Mouse (Mus musculus) forebrain, embryonic 12.5 days (tissue): Measurements from ENCODE around the gene Fbln2. TPM values are rescaled to one million over a fixed set of nuclear protein-coding genes. Genes with fewer than 3 reads are reported as not detected.

ENCODE experiments used
- ATAC-seq: fragments of 200-750 bp; cut with Nextera tagmentation; 2 replicates; pipeline ENCODE4 v1.8.0; 2017; ENCODE audit warnings: moderate TSS enrichment; ENCODE audit not compliant: low FRiP score
- H3K27ac ChIP-seq: fragments of 300-500 bp; sonication (generic); 2 replicates; pipeline ENCODE4 v1.5.1; 2016; ENCODE audit warnings: mild to moderate bottlenecking
- H3K27me3 ChIP-seq: fragments of 300-500 bp; sonication (generic); 2 replicates; pipeline ENCODE4 v1.6.1; 2016; ENCODE audit warnings: mild to moderate bottlenecking
- H3K36me3 ChIP-seq: fragments of 300-500 bp; sonication (generic); replicated peaks from 2 replicates; pipeline ENCODE4 v1.6.1; 2016; ENCODE audit warnings: mild to moderate bottlenecking
- H3K4me1 ChIP-seq: fragments of 300-500 bp; sonication (generic); 2 replicates; pipeline ENCODE4 v1.6.1; 2016
- H3K4me2 ChIP-seq: fragments of 300-500 bp; sonication (generic); 2 replicates; pipeline ENCODE4 v1.6.1; 2016; ENCODE audit warnings: mild to moderate bottlenecking, moderate library complexity
- H3K4me3 ChIP-seq: fragments of 300-500 bp; sonication (generic); replicated peaks from 2 replicates; pipeline ENCODE4 v1.5.1; 2016; ENCODE audit warnings: mild to moderate bottlenecking
- H3K9ac ChIP-seq: fragments of 300-500 bp; sonication (generic); 2 replicates; pipeline ENCODE4 v1.6.1; 2016; ENCODE audit warnings: mild to moderate bottlenecking
- H3K9me3 ChIP-seq: fragments of 300-500 bp; sonication (generic); 2 replicates; pipeline ENCODE4 v1.6.1; 2016
- WGBS: fragments of 180-500 bp; shearing (Covaris S2); methylation state at CpG from one replicate; pipeline ENCODE4 v1.1.7; 2016; 5-methylcytosine and 5-hydroxymethylcytosine counted together
- polyA plus RNA-seq: library from polyadenylated mRNA; unstranded; fragments of >200 nt; fragmentation: Nextera tagmentation; extraction: Ambion mirVana; gene quantifications from 2 replicates; pipeline ENCODE4 v1.2.1, GENCODE M21; 2016

Fbln2 gene
- polyA plus RNA-seq, 1 experiment from 2014 or later = 45.6 TPM

DNA sequence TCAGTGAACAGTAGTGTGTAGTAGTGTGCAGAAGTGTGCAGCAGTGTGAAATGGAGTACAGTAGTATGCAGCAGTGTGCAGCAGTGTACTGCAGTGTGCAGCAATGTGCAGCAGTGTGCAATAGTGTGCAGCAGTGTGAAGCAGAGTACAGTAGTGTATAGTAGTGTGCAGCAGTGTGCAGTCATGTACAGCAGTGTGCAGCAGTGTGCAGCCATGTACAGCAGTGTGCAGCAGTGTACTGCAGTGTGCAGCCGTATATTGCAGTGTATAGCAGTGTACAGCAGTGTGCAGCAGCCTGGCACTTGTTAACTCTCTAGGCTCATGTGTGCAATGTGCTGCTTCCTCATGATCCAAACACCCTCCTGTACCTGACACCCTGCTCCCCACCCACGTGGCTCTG is 13.8 kb upstream of the Fbln2 start:
- Histone ChIP-seq H3K9ac (no peak overlapping the region), H3K9me3 (no peaks in the 10 kb centered on the region), H3K4me3 (no peak overlapping the region), H3K4me2 (no peak overlapping the region), H3K36me3 (no peaks in the 10 kb centered on the region), H3K4me1 (peaks cover 28% of the 10 kb centered on the region), H3K27ac (no peak overlapping the region), H3K27me3 (peaks cover 23% of the 10 kb centered on the region)
- ATAC-seq = no peak
- 66% methylated on average over 2 of the region's 2 CpGs for WGBS

DNA sequence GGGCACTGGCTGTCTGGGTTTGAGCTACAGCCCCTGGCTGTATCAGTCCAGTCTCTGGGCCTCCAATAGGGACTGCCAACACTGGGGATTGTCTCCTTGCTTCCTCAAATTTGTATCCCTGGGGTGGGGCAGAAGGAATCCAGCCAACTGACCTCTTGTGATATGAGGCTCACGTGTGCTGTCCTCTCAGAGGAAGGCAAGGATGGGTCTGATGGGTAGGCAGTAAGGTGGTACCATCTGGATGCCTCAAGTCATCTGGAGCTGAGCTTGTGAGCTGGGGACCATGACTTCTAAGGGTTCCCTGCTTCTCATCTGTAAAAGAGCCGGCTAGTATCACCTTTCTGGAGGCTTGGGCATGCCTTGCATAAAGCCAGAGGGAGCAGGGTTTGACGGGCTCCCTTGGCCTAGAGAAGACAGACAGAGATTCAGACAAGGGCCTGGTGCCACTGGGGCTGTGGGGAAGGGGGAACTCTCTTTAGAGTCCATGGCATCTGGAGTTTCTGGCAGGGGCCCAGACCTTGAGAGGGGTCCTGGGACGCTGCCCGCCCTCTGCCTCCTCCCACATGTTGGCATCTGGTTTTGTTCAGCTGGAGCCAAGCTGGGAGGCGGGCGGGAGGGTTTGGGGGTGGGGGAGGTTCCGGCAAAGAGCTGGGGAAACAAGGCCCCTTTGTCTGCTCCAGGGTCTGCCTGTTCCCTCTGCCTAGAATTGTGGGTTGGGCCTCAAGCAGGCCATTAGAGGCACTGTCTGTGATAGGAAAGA is 11.6 kb upstream of the Fbln2 start:
- no peaks in the 10 kb centered on the region for H3K36me3 ChIP-seq
- WGBS = 21% methylated on average over 8 of the region's 8 CpGs
- H3K4me3 ChIP-seq = no peak overlapping the region
- H3K4me2 ChIP-seq = no peak overlapping the region
- peak; percentile 79 for ATAC-seq
- H3K27me3 ChIP-seq = peaks cover 21% of the 10 kb centered on the region
- H3K4me1 ChIP-seq = peaks cover 28% of the 10 kb centered on the region
- H3K27ac ChIP-seq = peak overlapping the region; percentile 76
- no peaks in the 10 kb centered on the region for H3K9me3 ChIP-seq
- no peak overlapping the region for H3K9ac ChIP-seq

DNA sequence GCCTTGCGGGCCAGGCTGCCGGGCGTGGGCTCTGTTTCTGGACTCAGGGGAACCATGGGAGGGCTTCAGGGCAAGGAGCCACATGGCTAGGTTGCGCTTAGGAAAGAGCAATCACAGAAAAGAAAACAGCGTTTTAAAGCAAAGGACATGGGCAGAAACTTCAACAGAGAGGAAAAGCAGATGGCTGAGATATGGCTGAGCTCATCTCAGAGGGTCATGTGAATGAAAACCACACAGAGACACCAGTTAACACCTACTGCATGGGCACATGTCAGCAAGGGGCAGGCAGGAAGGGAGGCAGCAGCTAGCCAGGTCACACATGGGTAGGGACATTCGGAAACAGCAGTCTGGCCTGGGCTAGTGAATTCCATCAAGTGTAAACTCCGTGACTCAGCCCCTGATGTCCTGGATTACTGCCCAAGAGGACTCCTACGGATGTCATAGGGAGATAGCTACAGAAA is 10.3 kb upstream of the Fbln2 start:
- Histone ChIP-seq H3K4me2 (no peak overlapping the region), H3K36me3 (no peaks in the 10 kb centered on the region), H3K4me3 (no peak overlapping the region), H3K9me3 (no peaks in the 10 kb centered on the region), H3K27me3 (peaks cover 21% of the 10 kb centered on the region), H3K4me1 (peaks cover 28% of the 10 kb centered on the region), H3K9ac (no peak overlapping the region), H3K27ac (no peak overlapping the region; the same call in 1 of the 2 replicates)
- WGBS = 91% methylated on average over 8 of the region's 8 CpGs
- ATAC-seq = no peak

DNA sequence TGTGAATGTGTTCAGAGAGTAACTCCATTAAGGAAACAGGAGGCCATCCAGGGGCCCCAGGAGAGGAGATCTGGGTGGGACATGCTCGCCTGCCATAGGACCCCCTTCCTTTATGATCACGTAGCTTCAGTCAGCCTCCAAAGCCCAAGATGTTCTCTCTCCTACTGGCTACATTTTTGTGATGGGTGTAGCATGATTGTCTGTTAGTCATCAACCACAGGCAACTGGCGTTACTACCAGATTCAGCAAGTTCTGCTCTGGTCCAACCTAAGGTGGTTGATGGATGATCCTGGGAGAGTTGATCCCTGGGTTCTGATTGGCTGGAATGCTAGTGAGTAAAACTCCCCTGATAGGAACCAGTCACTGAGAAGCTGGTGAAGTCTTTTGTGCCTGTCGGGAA is 9.7 kb upstream of the Fbln2 start:
- Histone ChIP-seq H3K36me3 (no peaks in the 10 kb centered on the region), H3K9ac (no peak overlapping the region), H3K9me3 (no peaks in the 10 kb centered on the region), H3K27me3 (peaks cover 21% of the 10 kb centered on the region), H3K27ac (no peak overlapping the region), H3K4me2 (no peak overlapping the region), H3K4me3 (no peak overlapping the region), H3K4me1 (peaks cover 28% of the 10 kb centered on the region)
- no peak for ATAC-seq
- WGBS = 77% methylated on average over 4 of the region's 4 CpGs

DNA sequence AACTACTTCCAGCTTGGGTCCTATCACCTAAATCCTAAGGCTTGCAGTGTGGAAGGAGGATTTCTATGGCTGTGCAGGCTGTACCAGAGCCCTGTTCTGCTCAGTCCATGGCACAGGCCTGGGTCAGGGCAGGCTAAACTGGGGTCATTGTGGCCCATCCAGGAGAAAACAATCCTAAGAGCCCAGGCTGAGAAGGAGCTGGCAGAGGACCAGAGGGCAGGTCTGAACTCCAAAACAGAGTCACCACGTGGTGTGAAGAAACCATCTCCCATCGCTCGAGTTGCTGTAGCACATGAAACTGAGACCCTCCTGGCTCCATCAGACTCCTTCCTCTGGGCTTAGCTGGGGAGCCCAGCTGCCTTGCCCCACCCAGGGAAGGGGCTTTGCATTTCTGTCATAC is 6.9 kb upstream of the Fbln2 start:
- no peak overlapping the region for H3K4me3 ChIP-seq
- no peak overlapping the region for H3K27ac ChIP-seq
- H3K4me1 ChIP-seq = peaks cover 24% of the 10 kb centered on the region
- ATAC-seq = no peak
- 77% methylated on average over 3 of the region's 3 CpGs for WGBS
- H3K4me2 ChIP-seq = no peak overlapping the region
- 0 out of 2 replicates have a peak, but pooled peaks cover 10% of the 10 kb centered on the region for H3K27me3 ChIP-seq
- no peak overlapping the region for H3K9ac ChIP-seq
- no peaks in the 10 kb centered on the region for H3K36me3 ChIP-seq
- H3K9me3 ChIP-seq = no peaks in the 10 kb centered on the region

DNA sequence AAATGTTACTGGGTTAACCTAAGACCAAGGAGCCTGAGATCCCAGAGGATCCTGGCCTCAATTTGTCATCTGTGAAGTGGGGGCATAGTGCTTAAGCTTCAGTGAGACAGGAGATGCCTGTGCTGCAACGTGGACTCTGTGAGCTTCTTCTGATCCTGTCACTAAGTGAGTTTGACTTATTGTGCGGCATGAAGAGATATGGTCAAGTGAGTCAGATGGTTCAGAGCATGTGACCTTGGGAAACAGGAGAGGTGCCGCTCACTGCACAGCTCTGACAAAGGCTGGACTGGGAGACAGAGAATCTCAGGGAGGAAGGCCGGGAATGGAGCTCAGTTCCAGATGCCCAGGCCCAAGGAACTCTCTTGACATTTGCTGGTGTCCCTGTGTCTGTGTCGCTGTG is 6.5 kb upstream of the Fbln2 start:
- no peak overlapping the region for H3K9ac ChIP-seq
- WGBS = 71% methylated on average over 5 of the region's 5 CpGs
- ATAC-seq = no peak
- no peak overlapping the region for H3K27ac ChIP-seq
- peaks cover 20% of the 10 kb centered on the region for H3K4me1 ChIP-seq
- H3K27me3 ChIP-seq = peaks cover 12% of the 10 kb centered on the region; the same call in 1 of the 2 replicates
- no peak overlapping the region for H3K4me3 ChIP-seq
- H3K36me3 ChIP-seq = no peaks in the 10 kb centered on the region
- no peak overlapping the region for H3K4me2 ChIP-seq
- no peaks in the 10 kb centered on the region for H3K9me3 ChIP-seq

DNA sequence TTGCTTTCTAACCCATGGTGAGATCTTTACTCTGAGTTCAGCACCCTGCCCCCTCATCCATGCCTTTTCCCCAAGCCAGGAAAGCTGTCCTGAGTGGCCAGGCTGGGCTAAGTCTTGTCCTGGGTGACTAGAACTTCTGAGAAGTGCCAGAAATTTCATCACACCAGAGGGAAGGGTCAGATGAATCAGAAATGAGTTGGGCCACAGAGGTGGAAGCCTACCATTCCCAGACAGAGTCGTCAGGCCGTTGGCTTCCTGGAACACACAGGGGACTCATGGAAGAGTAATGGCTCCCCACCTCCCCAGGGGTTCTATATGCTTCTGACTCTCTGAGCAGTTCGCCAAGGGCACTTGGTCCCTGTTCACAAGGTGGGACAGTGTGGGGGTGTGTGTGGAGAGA is 4.8 kb upstream of the Fbln2 start:
- no peaks in the 10 kb centered on the region for H3K36me3 ChIP-seq
- H3K9ac ChIP-seq = no peak overlapping the region
- H3K9me3 ChIP-seq = no peaks in the 10 kb centered on the region
- peaks cover 11% of the 10 kb centered on the region for H3K4me1 ChIP-seq
- no peak overlapping the region for H3K27ac ChIP-seq
- H3K4me2 ChIP-seq = no peak overlapping the region
- ATAC-seq = no peak
- 67% methylated on average over 3 of the region's 3 CpGs for WGBS
- peaks cover 22% of the 10 kb centered on the region for H3K27me3 ChIP-seq
- H3K4me3 ChIP-seq = no peak overlapping the region

DNA sequence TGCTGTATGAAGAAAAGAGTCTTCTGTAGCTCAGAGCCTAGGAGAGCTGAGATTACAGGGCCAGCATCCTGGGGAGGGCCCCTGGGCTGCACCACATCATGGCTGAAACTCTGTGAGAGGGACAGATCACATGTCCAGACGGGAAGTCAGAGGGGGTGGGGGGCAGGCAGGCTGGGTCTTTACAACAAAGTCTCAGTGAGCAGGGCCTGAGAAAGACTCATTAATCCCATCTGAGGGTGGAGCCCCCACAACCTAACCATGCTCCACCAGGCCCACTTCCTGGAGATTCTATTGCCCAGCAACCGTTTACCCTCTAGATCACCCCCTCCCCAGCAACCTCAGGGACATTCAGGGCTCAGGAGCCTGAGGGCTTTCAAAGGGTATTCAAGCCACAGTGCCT is 2.5 kb upstream of the Fbln2 start:
- no peak for ATAC-seq
- H3K4me1 ChIP-seq = peaks cover 25% of the 10 kb centered on the region
- no peak overlapping the region for H3K4me3 ChIP-seq
- no peaks in the 10 kb centered on the region for H3K9me3 ChIP-seq
- 0 out of 2 replicates have a peak overlapping the region, but pooled peaks have one; percentile 8 for H3K27ac ChIP-seq
- H3K9ac ChIP-seq = no peak overlapping the region
- WGBS = 6% methylated on average over 2 of the region's 2 CpGs
- no peaks in the 10 kb centered on the region for H3K36me3 ChIP-seq
- H3K27me3 ChIP-seq = peaks cover 31% of the 10 kb centered on the region
- H3K4me2 ChIP-seq = no peak overlapping the region

DNA sequence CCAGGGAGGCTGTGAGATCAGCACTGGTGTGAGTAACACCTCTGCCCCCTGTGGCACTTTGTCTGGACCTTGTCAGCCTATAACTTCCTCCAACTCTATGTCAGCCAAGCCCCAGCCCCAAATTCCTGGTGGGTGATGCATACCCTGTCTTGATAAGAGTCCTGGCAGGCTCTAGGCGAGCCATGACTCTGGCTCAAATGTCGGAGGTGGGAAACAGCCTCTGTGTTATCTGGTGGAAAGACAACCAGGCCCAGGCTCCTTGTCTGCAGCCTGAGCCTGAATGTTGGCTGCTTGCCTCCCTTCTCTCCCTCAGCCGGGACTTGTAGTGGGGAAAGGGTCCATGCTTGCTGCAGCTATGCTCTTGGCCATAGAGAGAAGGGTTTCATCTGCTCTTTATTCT is 1.4 kb upstream of the Fbln2 start:
- Histone ChIP-seq H3K36me3 (no peaks in the 10 kb centered on the region), H3K4me3 (no peak overlapping the region), H3K9ac (no peak overlapping the region), H3K4me1 (peaks cover 25% of the 10 kb centered on the region), H3K27me3 (peaks cover 29% of the 10 kb centered on the region), H3K4me2 (no peak overlapping the region), H3K27ac (no peak overlapping the region), H3K9me3 (no peaks in the 10 kb centered on the region)
- 79% methylated on average over 3 of the region's 3 CpGs for WGBS
- no peak for ATAC-seq

DNA sequence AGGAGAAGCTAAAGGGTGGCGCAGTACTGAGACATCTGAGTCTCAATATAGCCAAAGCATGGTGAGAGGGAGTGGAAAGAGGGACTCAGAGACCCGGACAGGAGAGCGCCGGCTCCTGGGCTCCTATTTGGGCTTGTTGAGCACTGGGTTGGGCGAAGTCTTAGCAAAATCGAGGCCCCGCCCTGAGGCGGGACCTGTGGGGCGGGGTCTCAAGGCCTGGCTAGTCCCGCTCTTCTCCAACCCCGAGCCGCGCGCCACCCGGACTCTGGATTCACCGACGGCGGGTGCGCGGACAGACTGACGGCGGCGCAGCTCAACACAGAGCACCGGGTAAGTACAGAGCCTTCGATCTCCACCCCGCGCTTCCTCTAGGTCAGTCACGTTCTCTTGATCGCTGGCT is 316 bp downstream of the Fbln2 start:
- WGBS = 1% methylated on average over 29 of the region's 29 CpGs
- H3K9me3 ChIP-seq = no peaks in the 10 kb centered on the region
- no peak overlapping the region for H3K27ac ChIP-seq
- peak overlapping the region; percentile 59 for H3K4me2 ChIP-seq
- H3K27me3 ChIP-seq = peaks cover 29% of the 10 kb centered on the region
- peak overlapping the region; percentile 46 for H3K9ac ChIP-seq
- H3K4me3 ChIP-seq = peak overlapping the region; percentile 33
- no peaks in the 10 kb centered on the region for H3K36me3 ChIP-seq
- peaks cover 25% of the 10 kb centered on the region for H3K4me1 ChIP-seq
- peak; percentile 76 for ATAC-seq

DNA sequence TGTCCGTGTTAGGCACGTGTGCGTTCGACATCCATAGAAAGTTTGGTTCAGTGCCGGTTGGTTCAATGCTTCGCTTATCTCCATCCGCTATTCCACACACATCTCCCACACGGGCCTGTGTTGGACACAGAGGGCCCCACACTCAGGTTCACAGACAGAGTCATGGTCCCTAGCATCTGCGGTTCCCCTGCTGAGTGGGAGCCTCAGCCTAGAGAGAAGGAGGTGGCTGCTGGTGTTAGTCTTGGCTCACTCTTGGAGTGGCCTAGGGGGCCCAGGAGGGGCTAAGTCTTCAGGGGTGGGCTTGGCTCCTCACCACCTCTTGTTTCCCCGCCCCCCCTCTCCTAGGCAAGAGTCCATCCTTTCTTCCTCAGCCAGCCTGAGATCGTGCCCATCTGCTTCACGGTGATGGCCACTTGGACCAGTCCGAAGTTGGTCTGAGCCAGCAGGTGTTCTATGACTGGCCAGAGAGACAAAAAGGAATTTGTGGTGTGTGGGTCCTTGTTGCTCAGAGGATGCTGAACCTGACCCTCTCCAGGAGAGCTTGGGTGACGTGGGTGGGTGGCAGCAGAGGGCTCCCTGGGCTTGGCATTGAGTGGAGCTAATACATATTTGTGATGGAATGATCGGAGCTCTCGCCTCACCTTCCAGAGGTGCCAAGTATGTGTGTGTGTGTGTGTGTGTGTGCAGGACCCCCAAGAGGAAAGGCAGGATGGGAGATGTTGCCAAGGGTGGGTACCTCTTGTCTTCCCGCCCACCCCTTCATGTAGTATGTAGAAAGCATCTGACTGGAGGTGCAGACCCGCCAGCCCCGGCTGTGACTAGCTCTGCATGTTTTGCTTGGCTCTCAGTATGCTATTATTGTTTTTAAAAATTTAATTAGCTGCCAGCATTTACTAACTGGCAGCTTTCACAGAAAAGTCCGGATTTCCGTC is 1.3 kb downstream of the Fbln2 start:
- H3K4me1 ChIP-seq = peaks cover 25% of the 10 kb centered on the region
- H3K4me3 ChIP-seq = peak overlapping the region; percentile 33
- H3K27ac ChIP-seq = no peak overlapping the region
- peak overlapping the region; percentile 59 for H3K4me2 ChIP-seq
- peak overlapping the region; percentile 46 for H3K9ac ChIP-seq
- H3K9me3 ChIP-seq = no peaks in the 10 kb centered on the region
- H3K36me3 ChIP-seq = no peaks in the 10 kb centered on the region
- WGBS = 67% methylated on average over 21 of the region's 21 CpGs
- H3K27me3 ChIP-seq = peaks cover 29% of the 10 kb centered on the region
- ATAC-seq = peak; percentile 15; the same call in 1 of the 2 replicates

DNA sequence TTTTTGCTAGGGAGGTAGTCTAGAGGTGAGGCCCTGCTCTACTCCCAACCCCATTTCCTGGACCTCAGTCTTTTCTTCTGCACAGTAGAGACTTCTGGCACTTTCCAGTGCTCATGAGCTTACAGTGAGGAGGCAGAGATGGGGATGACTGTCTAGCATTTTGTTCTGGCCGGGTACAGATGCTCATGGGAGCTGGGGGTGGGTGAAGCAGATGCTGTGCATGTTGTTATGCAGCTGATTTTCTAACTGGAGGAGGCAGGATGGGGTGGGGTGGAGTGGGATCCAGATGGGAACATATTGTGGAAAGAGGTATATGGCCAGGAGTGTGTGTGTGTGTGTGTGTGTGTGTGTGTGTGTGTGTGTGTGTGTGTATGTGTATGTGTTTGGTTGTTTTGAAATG is 3.2 kb downstream of the Fbln2 start:
- no peak overlapping the region for H3K4me3 ChIP-seq
- no peak for ATAC-seq
- no peaks in the 10 kb centered on the region for H3K9me3 ChIP-seq
- H3K27ac ChIP-seq = no peak overlapping the region
- no peaks in the 10 kb centered on the region for H3K36me3 ChIP-seq
- H3K9ac ChIP-seq = no peak overlapping the region
- peaks cover 25% of the 10 kb centered on the region for H3K27me3 ChIP-seq
- WGBS = 81% methylated on average over 1 of the region's 1 CpGs
- H3K4me1 ChIP-seq = peaks cover 16% of the 10 kb centered on the region
- H3K4me2 ChIP-seq = no peak overlapping the region
